Mouse (Mus musculus) spleen, adult 12 weeks (tissue): ENCODE data around the gene Socs2.

ENCODE experiments used
- DNase-seq: peaks from one replicate; pipeline ENCODE4 v3.0.0; 2022; ENCODE audit warnings: low spot score

Socs2 gene

GRCm38 (mm10) chr10:95347776-95348175 is 69.2 kb downstream of the Socs2 start:
- no peak for DNase-seq

GRCm38 (mm10) chr10:95342833-95343590 is 74.0 kb downstream of the Socs2 start:
- no peak for DNase-seq

GRCm38 (mm10) chr10:95340676-95341075 is 76.3 kb downstream of the Socs2 start:
- no peak for DNase-seq

- no peak for DNase-seq
These were observed 79.4 kb downstream of the Socs2 start for GRCm38 (mm10) chr10:95337589-95337988.

GRCm38 (mm10) chr10:95336781-95337544 is 80.0 kb downstream of the Socs2 start:
- no peak for DNase-seq
